Mouse (Mus musculus) ES-E14 (cell line): ENCODE results near the gene Hsd17b6.

Experiments
- CHD2 ChIP-seq: IDR thresholded peaks from 2 replicates; pipeline ENCODE4 v1.6.1; 2014; ENCODE audit warnings: mild to moderate bottlenecking, low read depth, low read length, inconsistent platforms
- HCFC1 ChIP-seq: IDR thresholded peaks from 2 replicates; pipeline ENCODE4 v1.6.1; 2012; ENCODE audit warnings: low read length, inconsistent platforms, borderline replicate concordance; ENCODE audit not compliant: insufficient read depth
- MAFK ChIP-seq: IDR thresholded peaks from 2 replicates; pipeline ENCODE4 v1.6.1; 2014; ENCODE audit warnings: mild to moderate bottlenecking, low read depth, low read length, inconsistent platforms; ENCODE audit not compliant: insufficient read depth
- ZC3H11A ChIP-seq: IDR thresholded peaks from 2 replicates; pipeline ENCODE4 v1.6.1; 2012; ENCODE audit warnings: low read depth, mild to moderate bottlenecking, inconsistent platforms, low read length, borderline replicate concordance
- ZNF384 ChIP-seq: IDR thresholded peaks from 2 replicates; pipeline ENCODE4 v1.6.1; 2012; ENCODE audit warnings: low read depth, low read length, inconsistent platforms

DNA sequence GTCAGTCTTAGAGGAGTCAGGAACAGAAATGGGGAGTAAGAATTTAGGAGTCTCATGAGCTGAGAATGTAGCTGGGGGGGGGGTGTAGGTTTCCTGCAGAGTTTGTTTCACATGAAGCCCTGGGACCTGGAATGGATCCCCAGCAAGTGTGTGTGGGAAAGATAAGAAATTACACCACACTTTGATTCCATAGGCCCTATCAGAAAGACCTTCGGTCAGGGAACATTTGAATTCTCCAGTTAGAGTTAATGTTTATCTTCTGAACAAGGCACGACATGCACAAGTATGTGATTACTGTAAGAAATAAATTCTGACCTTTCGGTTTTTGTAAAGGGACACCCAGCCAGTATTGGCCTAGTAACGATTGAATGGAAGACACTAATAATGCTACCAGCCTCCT lies 37.6 kb downstream of the Hsd17b6 start:
- TF ChIP-seq ZC3H11A (no peak), CHD2 (no peak), ZNF384 (no peak), MAFK (no peak), HCFC1 (no peak)
